Mouse (Mus musculus): ENCODE measurements around the gene Coro1c. TPM values are rescaled to one million over a fixed set of nuclear protein-coding genes. Genes with fewer than 3 reads are reported as not detected.

The Coro1c gene
- polyA plus RNA-seq (2012; ENCODE audit: insufficient read depth, insufficient read length, missing spikeins): 156 and 194 TPM in 2 replicates

DNA sequence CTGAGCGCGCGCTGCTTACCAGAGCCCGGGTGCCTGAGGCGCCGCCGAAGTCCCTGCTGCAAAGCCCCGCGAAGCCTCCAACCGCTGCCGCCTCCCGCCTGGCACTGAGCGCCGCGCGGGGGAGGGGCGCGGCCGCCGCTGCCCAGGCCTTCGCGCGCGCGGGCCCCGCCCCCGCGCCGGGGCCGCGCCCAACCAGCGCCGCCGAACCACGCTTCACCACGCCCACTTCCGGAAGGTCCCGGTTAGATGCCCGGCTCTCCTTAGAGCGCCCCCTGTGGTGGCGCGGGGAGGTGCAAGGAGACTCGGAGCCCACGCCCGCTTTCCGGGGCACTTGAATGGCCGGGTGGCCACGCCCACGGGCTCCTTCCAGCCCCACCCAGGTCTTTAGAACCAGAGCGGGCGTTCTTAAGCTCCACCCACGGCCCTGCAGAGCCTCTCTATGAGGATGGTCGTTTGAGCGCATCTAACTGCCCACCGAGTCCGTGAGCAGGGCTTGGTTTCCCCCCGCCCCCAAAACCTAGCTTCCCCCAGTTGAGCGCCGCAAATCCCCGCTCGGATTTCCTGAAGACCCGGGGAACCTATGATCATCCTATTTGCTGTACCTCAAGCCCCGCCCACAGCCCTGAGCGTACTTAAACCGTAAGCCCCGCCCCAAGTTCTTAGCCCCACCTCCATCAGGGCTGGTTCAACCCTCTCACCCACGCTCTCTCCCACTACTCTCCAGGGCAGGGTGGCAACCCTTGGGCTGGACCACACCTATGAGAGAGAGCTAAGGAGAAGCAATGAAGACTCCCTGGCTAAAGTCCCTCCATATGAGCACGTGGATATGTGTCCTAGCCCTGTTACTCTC lies at the start of gene Coro1c:
Gene Coro1c (minus strand): TSS at position 167 of the 850 bp plus-strand sequence.
- peak within 1 kb of the TSS; percentile 71 for H3K4me3 ChIP-seq (ENCODE audit: insufficient read depth, low read length)
- peak within 1 kb of the TSS; percentile 84 for H3K27ac ChIP-seq (ENCODE audit: insufficient read depth, low read depth, low read length)
- H3K4me1 ChIP-seq (ENCODE audit: control insufficient read depth, insufficient read depth, low read length): peaks cover 35% of the 10 kb centered on the region
- TF ChIP-seq CTCF (IDR thresholded peaks at IDR 0.05; ENCODE audit: low read depth, low read length): 0 out of 2 replicates have a peak, but pooled peaks have one; percentile 12
- no peak for TF ChIP-seq POLR2A (IDR thresholded peaks at IDR 0.05; ENCODE audit: borderline replicate concordance, low read depth, low read length)

DNA sequence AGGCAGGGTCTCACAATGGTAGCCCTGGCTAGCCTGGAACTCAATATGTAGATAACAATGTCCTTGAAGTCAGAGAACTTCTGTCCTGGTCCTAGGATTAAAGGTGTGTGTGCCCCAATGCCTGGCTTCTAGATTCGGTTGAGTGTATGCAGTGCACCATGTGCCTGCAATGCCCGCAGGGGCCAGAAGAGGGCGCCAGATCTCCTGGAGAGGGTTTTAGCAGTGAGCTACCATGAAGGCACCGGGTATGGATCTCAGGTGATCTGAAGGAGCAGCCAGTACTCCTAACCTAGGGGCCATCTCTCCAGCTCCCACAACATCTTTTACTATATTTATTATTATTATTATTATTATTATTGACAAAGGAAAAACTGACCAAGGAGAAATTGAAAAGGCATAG lies 48.0 kb upstream of the Coro1c start:
- H3K4me1 ChIP-seq (ENCODE audit: control insufficient read depth, insufficient read depth, low read length): peaks cover 19% of the 10 kb centered on the region

DNA sequence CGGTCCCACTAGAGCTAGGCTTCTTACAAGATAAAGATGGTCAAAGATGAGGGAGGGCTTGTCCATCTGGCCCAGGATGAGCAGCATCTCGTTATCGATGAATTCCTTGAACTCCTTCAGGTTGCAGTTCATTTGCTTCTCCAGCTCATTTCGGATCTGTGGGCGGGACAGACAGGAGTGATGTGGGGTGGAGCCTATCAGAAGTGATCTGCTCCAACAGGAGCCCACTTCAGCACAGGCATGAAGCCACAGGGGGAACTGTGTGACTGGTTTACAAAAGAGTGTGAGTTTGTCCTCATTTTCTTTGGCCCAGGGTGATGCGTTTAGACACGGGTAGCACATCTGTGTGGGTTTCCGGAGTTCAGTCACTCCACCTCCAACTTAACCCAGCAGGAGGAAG lies 47.1 kb upstream of the Coro1c start:
- H3K4me3 ChIP-seq (ENCODE audit: insufficient read depth, low read length): no peak overlapping the region
- peaks cover 27% of the 10 kb centered on the region for H3K4me1 ChIP-seq (ENCODE audit: control insufficient read depth, insufficient read depth, low read length)
- H3K27ac ChIP-seq (ENCODE audit: insufficient read depth, low read depth, low read length): no peak overlapping the region
- TF ChIP-seq POLR2A (IDR thresholded peaks at IDR 0.05; ENCODE audit: borderline replicate concordance, low read depth, low read length): no peak
- no peak for TF ChIP-seq CTCF (IDR thresholded peaks at IDR 0.05; ENCODE audit: low read depth, low read length)

More for the DNA sequence above, 48.0 kb upstream of the Coro1c start:
- Histone ChIP-seq H3K4me3 (ENCODE audit: insufficient read depth, low read length) (no peak overlapping the region), H3K27ac (ENCODE audit: insufficient read depth, low read depth, low read length) (no peak overlapping the region)
- TF ChIP-seq CTCF (IDR thresholded peaks at IDR 0.05; ENCODE audit: low read depth, low read length) (peak; percentile 95), POLR2A (IDR thresholded peaks at IDR 0.05; ENCODE audit: borderline replicate concordance, low read depth, low read length) (no peak)

DNA sequence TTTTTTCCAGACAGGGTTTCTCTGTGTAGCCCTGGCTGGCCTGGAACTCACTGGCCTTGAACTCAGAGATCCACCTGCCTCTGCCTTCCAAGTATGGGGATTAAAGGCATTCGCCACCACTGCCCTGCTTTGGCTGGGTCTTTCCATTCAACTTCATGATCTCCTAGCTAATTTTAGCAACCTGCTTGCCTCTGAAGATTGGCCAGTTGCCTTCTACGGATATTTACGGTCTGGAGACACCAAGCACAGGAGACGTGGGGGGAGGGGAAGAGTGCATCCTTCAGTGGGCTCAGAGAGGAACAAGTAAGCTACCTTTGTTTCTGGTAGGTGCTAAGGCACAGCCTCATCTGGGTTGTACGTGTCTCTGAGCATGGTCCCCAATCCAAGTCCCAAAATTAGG lies 46.7 kb upstream of the Coro1c start:
- Histone ChIP-seq H3K4me1 (ENCODE audit: control insufficient read depth, insufficient read depth, low read length) (peaks cover 28% of the 10 kb centered on the region), H3K4me3 (ENCODE audit: insufficient read depth, low read length) (no peak overlapping the region), H3K27ac (ENCODE audit: insufficient read depth, low read depth, low read length) (no peak overlapping the region)
- TF ChIP-seq POLR2A (IDR thresholded peaks at IDR 0.05; ENCODE audit: borderline replicate concordance, low read depth, low read length): no peak
- TF ChIP-seq CTCF (IDR thresholded peaks at IDR 0.05; ENCODE audit: low read depth, low read length): no peak

DNA sequence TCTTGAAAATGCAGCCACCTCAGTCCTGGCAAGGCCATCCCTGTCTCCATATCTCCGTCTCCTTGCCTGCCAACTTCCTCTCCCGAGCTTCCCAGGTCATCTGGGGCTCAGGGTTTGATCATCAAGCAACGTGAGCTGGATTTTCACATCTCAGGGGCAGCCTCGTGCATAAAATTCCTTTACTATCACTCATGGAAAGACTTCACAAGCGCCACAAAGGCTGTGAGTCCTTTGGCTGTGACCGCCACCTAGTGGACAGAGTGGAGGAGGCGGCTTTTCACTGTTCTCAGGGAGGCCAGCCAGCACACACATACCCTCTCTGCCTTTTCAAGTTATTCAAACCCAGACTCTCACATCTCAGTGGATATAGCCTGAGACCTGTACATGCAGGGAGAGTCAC lies 45.9 kb upstream of the Coro1c start:
- H3K4me1 ChIP-seq (ENCODE audit: control insufficient read depth, insufficient read depth, low read length): peaks cover 28% of the 10 kb centered on the region
- H3K27ac ChIP-seq (ENCODE audit: insufficient read depth, low read depth, low read length): 0 out of 2 replicates have a peak overlapping the region, but pooled peaks have one; percentile 8
- no peak for TF ChIP-seq POLR2A (IDR thresholded peaks at IDR 0.05; ENCODE audit: borderline replicate concordance, low read depth, low read length)
- TF ChIP-seq CTCF (IDR thresholded peaks at IDR 0.05; ENCODE audit: low read depth, low read length): peak; percentile 90
- H3K4me3 ChIP-seq (ENCODE audit: insufficient read depth, low read length): no peak overlapping the region

DNA sequence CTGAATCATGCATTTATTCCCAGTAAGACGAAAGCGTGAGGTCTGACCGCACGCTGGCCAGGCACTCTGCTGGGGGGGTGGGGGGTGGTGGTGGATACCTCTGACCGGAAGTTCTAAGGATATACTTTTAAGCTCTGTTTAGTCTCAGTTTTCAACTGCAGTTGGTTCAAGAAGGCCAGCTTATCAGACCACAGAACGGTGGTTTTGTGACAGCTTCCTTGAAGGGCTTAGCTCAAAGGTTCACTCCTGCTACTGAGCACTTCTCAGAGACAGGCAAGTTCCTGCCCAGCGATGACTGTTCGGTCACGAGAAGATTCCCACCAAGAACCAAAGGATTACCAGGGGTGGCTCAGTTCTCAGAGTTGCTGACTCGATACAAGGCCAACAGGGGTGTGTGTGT lies 44.0 kb upstream of the Coro1c start:
- Histone ChIP-seq H3K27ac (ENCODE audit: insufficient read depth, low read depth, low read length) (peak overlapping the region; percentile 93), H3K4me3 (ENCODE audit: insufficient read depth, low read length) (no peak overlapping the region; the same call in 1 of the 2 replicates), H3K4me1 (ENCODE audit: control insufficient read depth, insufficient read depth, low read length) (peaks cover 32% of the 10 kb centered on the region)
- TF ChIP-seq POLR2A (IDR thresholded peaks at IDR 0.05; ENCODE audit: borderline replicate concordance, low read depth, low read length): no peak
- TF ChIP-seq CTCF (IDR thresholded peaks at IDR 0.05; ENCODE audit: low read depth, low read length): no peak

DNA sequence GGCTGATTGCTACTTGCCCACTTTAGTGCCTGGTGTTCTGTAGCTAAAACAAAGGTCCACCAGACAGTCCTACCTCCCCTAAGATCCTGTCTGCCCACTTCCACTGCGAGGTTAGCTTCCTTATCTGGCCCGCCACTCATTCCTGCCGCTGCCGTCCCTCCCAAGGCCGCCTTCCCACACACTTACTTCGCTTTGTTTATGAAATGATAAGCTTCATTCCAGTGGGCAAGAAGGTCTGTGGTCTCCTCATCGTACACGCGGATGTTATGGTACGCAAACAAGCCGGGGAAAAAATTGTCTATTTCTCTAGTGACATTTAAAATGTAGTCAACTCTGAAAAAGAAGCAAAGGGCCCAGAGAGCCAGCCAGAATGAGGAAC lies 43.1 kb upstream of the Coro1c start:
- H3K4me1 ChIP-seq (ENCODE audit: control insufficient read depth, insufficient read depth, low read length): peaks cover 32% of the 10 kb centered on the region
- H3K4me3 ChIP-seq (ENCODE audit: insufficient read depth, low read length): no peak overlapping the region; the same call in 1 of the 2 replicates
- H3K27ac ChIP-seq (ENCODE audit: insufficient read depth, low read depth, low read length): peak overlapping the region; percentile 93
- no peak for TF ChIP-seq POLR2A (IDR thresholded peaks at IDR 0.05; ENCODE audit: borderline replicate concordance, low read depth, low read length)
- TF ChIP-seq CTCF (IDR thresholded peaks at IDR 0.05; ENCODE audit: low read depth, low read length): no peak

DNA sequence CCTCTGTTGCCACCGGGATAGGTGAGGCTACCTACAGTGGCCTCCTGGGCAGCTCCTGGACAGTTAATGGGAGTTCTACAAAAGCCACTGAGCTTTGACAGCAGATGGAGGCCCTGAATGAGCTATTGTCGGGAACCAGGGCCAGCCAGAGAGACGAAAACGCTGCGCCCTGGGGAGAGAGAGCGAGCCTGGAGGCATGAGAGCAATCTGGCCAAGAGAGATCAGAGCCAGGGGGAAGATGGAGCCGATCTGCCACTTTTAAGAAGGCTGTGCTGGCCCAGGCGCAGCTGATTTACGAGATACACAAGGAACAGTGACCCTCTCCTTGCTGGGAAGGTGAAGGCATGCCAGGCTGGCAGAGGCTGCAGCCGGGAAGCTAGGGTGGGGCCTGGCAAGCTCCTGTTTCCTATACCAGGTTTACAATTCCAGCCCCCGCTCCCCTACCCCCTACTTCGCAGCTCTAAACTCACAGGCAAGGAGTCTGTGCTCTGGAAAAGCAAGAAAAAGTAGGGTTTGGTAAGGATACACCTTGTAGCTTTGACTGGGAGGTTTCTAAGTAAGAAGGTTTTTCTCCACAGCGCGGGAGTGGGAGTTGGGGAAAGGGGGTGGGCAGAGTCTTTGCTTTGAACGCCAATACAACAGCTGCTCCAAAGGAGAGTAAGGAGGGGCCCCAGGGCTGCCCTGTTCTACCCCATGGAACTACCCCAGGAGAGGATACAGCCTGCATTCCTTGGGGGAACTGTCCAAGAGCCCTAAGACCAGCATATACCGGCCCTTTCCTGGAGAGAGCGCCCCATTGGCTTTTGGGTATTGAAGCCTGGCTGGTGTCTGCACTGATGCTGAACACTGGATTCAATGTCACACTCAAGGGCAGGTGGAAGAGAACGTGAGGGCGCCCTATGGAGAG lies 42.5 kb upstream of the Coro1c start:
- TF ChIP-seq POLR2A (IDR thresholded peaks at IDR 0.05; ENCODE audit: borderline replicate concordance, low read depth, low read length) (no peak), CTCF (IDR thresholded peaks at IDR 0.05; ENCODE audit: low read depth, low read length) (no peak)
- Histone ChIP-seq H3K27ac (ENCODE audit: insufficient read depth, low read depth, low read length) (peak overlapping the region; percentile 93), H3K4me1 (ENCODE audit: control insufficient read depth, insufficient read depth, low read length) (peaks cover 37% of the 10 kb centered on the region), H3K4me3 (ENCODE audit: insufficient read depth, low read length) (no peak overlapping the region)

DNA sequence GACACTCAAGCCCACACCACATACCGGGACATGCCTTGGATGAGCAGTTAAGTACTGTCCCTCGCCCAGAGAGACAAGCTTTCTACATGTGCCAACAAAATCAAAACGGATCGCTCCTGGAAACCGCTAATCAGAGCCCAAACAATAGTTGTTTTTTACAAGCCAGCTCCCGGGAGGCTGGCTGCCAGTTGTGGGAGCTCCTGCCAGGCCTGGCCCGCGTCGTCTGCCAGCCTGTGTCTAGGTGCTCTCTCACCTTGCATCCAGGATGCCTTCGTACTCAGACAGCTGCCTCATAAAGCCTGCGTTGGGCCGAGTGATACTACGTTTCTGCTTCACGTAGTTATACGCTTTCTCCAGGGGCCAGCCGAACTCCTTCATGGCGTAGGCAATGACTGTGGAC lies 41.6 kb upstream of the Coro1c start:
- Histone ChIP-seq H3K27ac (ENCODE audit: insufficient read depth, low read depth, low read length) (no peak overlapping the region), H3K4me1 (ENCODE audit: control insufficient read depth, insufficient read depth, low read length) (peaks cover 38% of the 10 kb centered on the region), H3K4me3 (ENCODE audit: insufficient read depth, low read length) (no peak overlapping the region)
- TF ChIP-seq POLR2A (IDR thresholded peaks at IDR 0.05; ENCODE audit: borderline replicate concordance, low read depth, low read length): no peak
- TF ChIP-seq CTCF (IDR thresholded peaks at IDR 0.05; ENCODE audit: low read depth, low read length): no peak

All from bone marrow macrophage, adult 2 months (primary cell).